Mouse (Mus musculus) right cerebral cortex, adult 2 months (tissue): ENCODE measurements around the gene Col9a3.

Experiments
- DNase-seq, 2 experiments: peaks; one replicate each; pipeline ENCODE4 v3.0.0; 2021 to 2022; ENCODE audit warnings: low spot score in 2 of 2

The Col9a3 gene

GRCm38 (mm10) chr2:180641576-180642554 lies 44.3 kb downstream of the Col9a3 start:
- DNase-seq, result no peak

DNA sequence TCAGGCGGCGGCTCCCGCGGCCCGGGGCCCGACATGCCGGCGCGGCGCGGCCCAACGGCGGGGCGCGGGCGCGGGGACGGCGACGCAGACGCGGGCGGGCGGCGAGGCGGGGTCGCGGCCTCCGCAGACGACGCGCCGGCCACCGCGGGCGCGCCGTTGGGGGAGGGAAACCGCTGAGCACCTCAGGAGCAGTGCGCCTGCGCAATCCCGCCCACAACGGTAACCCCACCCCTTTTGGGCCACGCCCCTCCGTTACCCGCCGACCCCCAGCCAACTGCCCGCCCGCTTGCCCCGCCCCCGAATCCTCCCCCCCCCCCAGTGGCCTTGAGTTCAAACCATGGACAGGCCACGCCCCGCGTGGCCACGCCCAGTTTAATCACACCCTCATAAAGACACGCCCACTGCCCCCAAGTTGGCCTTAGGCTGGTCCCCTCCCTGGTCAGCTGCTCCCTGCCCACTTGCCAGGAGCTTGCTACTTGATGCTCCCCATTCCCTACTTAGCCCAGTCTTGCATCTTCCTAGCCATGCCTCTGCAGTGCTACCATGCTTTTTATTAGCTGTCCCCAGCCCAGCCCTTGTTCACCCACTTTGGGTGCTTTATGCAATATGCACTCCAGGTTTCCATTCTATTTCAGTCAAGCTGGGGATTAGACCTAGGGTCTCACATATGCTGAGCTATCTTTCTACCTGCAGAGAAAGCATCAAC lies 45.1 kb downstream of the Col9a3 start, which contains the start of gene Tcfl5:
Gene Tcfl5, minus strand, starts transcription at position 154 of the 706 bp plus-strand sequence.
- DNase-seq, result no peak

DNA sequence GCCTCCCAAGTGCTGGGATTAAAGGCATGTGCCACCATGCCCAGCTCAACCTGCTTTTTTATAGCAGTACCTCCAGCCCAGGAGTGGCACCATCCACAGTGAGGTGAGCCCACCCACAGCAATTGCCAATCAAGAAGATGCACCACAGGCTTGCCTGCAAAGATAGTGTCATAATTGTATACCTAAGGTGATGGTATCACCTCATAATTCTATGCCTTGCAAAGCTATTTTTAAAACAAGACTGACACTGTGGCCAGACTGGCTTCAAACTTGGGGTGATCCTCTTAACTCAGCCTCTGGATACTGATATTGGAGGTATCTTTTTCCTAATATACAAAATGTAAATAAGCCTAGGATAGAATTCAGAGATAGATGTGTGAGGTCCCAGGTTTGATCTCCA lies 46.0 kb downstream of the Col9a3 start:
- no peak for DNase-seq

DNA sequence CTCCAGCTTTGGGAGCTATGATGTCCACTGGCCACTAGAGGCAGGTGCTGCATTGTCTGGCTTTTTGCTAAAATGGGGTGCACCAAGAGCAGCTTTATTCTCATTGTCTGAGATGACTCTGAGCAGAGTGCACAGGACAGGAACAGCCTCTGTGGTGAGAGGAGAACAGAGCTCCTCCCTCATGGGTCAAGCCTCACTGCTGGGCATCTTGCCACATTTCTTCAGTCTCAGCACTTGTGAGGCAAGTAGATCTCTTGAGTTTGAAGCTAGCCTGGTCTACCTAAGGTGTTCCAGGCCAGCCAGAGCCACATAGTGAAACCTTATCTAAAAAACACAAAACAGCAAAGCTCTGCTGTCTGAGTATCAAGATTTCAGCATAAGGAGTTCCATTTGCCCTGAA lies 49.3 kb downstream of the Col9a3 start:
- no peak for DNase-seq

- DNase-seq, result no peak
Observed at GRCm38 (mm10) chr2:180654666-180655065, 57.1 kb downstream of the Col9a3 start.

DNA sequence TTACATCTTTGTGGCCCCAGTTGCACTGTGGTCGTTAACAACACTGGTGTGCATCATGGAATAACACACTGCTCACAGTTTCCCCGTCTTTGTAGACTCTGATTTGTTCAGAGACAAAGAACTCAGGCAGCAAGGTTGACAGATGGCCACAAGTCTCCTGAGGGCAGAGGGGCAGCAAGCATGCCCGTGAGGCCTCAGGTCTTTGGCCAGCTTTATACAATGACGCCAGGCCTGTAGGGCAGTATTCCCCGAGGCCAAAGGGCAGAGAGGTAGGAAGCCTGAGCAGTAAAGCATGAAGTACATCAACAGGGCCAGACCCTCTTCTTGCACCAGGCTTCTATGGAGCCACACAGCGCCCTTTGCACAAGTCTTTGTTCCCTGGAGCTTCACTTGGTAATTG lies 57.6 kb downstream of the Col9a3 start:
- DNase-seq, result no peak

- DNase-seq, result peak; percentile 75 to 78
Observed at GRCm38 (mm10) chr2:180657394-180658013, 59.9 kb downstream of the Col9a3 start.

DNA sequence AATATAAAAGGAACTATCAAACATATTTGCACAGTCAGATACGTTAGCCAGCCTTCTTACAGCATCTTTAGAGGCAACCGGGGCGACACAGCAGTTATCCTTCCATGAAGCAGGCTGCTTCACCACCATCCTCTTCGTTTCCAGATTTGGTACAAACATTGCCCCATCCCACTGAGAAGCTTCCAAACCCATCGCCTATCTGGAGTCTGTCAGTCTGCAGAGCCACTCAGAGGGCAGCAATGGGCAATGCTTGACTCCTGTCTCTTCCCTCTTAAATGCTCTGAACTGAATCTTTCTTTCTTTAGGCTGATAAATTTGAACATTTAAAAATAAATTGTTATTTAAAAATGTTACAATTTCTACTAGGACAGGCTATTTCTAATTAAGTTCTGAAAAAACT lies 60.8 kb downstream of the Col9a3 start:
- DNase-seq, result no peak

- DNase-seq, result no peak
Observed at GRCm38 (mm10) chr2:180659353-180660150, 62.0 kb downstream of the Col9a3 start.

DNA sequence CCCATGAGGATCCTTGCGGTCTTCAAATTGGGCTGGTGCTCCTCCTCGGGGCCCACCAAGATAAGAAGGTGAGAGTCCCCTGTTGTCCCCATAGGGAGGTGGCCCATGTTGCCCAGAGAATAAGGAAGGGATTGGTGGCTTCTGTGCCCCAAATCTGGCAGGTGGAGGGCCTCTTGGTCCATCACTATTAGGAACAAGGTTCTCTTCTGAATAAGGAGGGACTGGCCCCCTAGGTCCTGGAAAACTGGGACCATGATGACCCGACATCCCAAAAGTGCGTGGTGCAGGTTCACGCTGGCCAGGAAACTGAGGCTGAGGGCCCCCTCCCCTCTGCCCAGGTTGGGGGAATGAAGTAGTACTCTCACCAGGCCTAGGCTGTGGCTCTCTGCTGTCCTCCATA lies 62.9 kb downstream of the Col9a3 start:
- no peak for DNase-seq

- DNase-seq, result no peak
Observed at GRCm38 (mm10) chr2:180662008-180662407, 64.4 kb downstream of the Col9a3 start.
